Mouse (Mus musculus): Measurements from ENCODE around the gene Dctn3. TPM values are rescaled to one million over a fixed set of nuclear protein-coding genes. Genes with fewer than 3 reads are reported as not detected.
A peak's percentile ranks its signal among the peaks of the same experiment; 100 is the strongest.

Gene Dctn3
- total and polyA plus RNA-seq, 2 experiments, result 40.2 to 44.5 TPM

- WGBS, result 53% methylated on average over 4 of the region's 4 CpGs
- peaks cover 37% of the 10 kb centered on the region for H3K4me1 ChIP-seq (ENCODE audit: control insufficient read depth, insufficient read depth, low read length)
Measured at GRCm38 (mm10) chr4:41760911-41761310, 37.9 kb upstream of the Dctn3 start.

GRCm38 (mm10) chr4:41760288-41760721 lies 37.3 kb upstream of the Dctn3 start:
- under 1% methylated on average over 15 of the region's 15 CpGs for WGBS
- peak; percentile 94 for DNase-seq (ENCODE audit: extremely low read depth, low read depth, low spot score)
- H3K79me2 ChIP-seq (ENCODE audit: control insufficient read depth, insufficient read depth, low read length), result peaks cover 6% of the 10 kb centered on the region; the same call in 1 of the 2 replicates
- H3K4me1 ChIP-seq (ENCODE audit: control insufficient read depth, insufficient read depth, low read length), result peaks cover 37% of the 10 kb centered on the region
- H3K9ac ChIP-seq (ENCODE audit: low read depth, low read length), result peak overlapping the region; percentile 76
- TF ChIP-seq POLR2A (IDR thresholded peaks at IDR 0.05; ENCODE audit: extremely low read depth, insufficient read depth, low read length) (peak; percentile 54), CTCF (IDR thresholded peaks at IDR 0.05; ENCODE audit: low read depth, low read length) (0 out of 2 replicates have a peak, but pooled peaks have one; percentile 2)
- H3K36me3 ChIP-seq (ENCODE audit: control insufficient read depth, insufficient read depth, low read length), result no peaks in the 10 kb centered on the region; the same call in 1 of the 2 replicates
- no peaks in the 10 kb centered on the region for H3K27me3 ChIP-seq (ENCODE audit: control insufficient read depth, insufficient read depth, low read length)
- H3K27ac ChIP-seq (replicated peaks; ENCODE audit: insufficient read depth, low read depth, low read length), result peak overlapping the region; percentile 96
- peak overlapping the region; percentile 29 for H3K4me3 ChIP-seq (ENCODE audit: insufficient read depth, low read depth, low read length)

More at GRCm38 (mm10) chr4:41760911-41761310, 37.9 kb upstream of the Dctn3 start:
- Histone ChIP-seq H3K4me3 (ENCODE audit: insufficient read depth, low read depth, low read length) (peak overlapping the region; percentile 30), H3K27me3 (ENCODE audit: control insufficient read depth, insufficient read depth, low read length) (no peaks in the 10 kb centered on the region), H3K79me2 (ENCODE audit: control insufficient read depth, insufficient read depth, low read length) (peaks cover 6% of the 10 kb centered on the region; the same call in 1 of the 2 replicates), H3K27ac (replicated peaks; ENCODE audit: insufficient read depth, low read depth, low read length) (peak overlapping the region; percentile 74), H3K9ac (ENCODE audit: low read depth, low read length) (peak overlapping the region; percentile 41), H3K36me3 (ENCODE audit: control insufficient read depth, insufficient read depth, low read length) (no peaks in the 10 kb centered on the region; the same call in 1 of the 2 replicates)
- TF ChIP-seq POLR2A (IDR thresholded peaks at IDR 0.05; ENCODE audit: extremely low read depth, insufficient read depth, low read length) (no peak), CTCF (IDR thresholded peaks at IDR 0.05; ENCODE audit: low read depth, low read length) (no peak)
- DNase-seq (ENCODE audit: extremely low read depth, low read depth, low spot score), result no peak

GRCm38 (mm10) chr4:41759656-41760287 lies 36.8 kb upstream of the Dctn3 start:
- Histone ChIP-seq H3K79me2 (ENCODE audit: control insufficient read depth, insufficient read depth, low read length) (peaks cover 6% of the 10 kb centered on the region; the same call in 1 of the 2 replicates), H3K4me1 (ENCODE audit: control insufficient read depth, insufficient read depth, low read length) (peaks cover 38% of the 10 kb centered on the region), H3K9ac (ENCODE audit: low read depth, low read length) (peak overlapping the region; percentile 76), H3K27me3 (ENCODE audit: control insufficient read depth, insufficient read depth, low read length) (no peaks in the 10 kb centered on the region), H3K36me3 (ENCODE audit: control insufficient read depth, insufficient read depth, low read length) (no peaks in the 10 kb centered on the region; the same call in 1 of the 2 replicates), H3K4me3 (ENCODE audit: insufficient read depth, low read depth, low read length) (peak overlapping the region; percentile 24; the same call in 1 of the 2 replicates), H3K27ac (replicated peaks; ENCODE audit: insufficient read depth, low read depth, low read length) (peak overlapping the region; percentile 96)
- WGBS, result 13% methylated on average over 6 of the region's 6 CpGs
- no peak for DNase-seq (ENCODE audit: extremely low read depth, low read depth, low spot score)
- TF ChIP-seq POLR2A (IDR thresholded peaks at IDR 0.05; ENCODE audit: extremely low read depth, insufficient read depth, low read length), result no peak
- no peak for TF ChIP-seq CTCF (IDR thresholded peaks at IDR 0.05; ENCODE audit: low read depth, low read length)

- WGBS, result 10% methylated on average over 9 of the region's 9 CpGs
- peak; percentile 91 for DNase-seq (ENCODE audit: extremely low read depth, low read depth, low spot score)
- TF ChIP-seq POLR2A (IDR thresholded peaks at IDR 0.05; ENCODE audit: extremely low read depth, insufficient read depth, low read length) (no peak), CTCF (IDR thresholded peaks at IDR 0.05; ENCODE audit: low read depth, low read length) (peak; percentile 28)
- Histone ChIP-seq H3K9ac (ENCODE audit: low read depth, low read length) (peak overlapping the region; percentile 55), H3K36me3 (ENCODE audit: control insufficient read depth, insufficient read depth, low read length) (no peaks in the 10 kb centered on the region; the same call in 1 of the 2 replicates), H3K79me2 (ENCODE audit: control insufficient read depth, insufficient read depth, low read length) (peaks cover 6% of the 10 kb centered on the region; the same call in 1 of the 2 replicates), H3K4me1 (ENCODE audit: control insufficient read depth, insufficient read depth, low read length) (peaks cover 40% of the 10 kb centered on the region), H3K4me3 (ENCODE audit: insufficient read depth, low read depth, low read length) (no peak overlapping the region), H3K27ac (replicated peaks; ENCODE audit: insufficient read depth, low read depth, low read length) (peak overlapping the region; percentile 96), H3K27me3 (ENCODE audit: control insufficient read depth, insufficient read depth, low read length) (no peaks in the 10 kb centered on the region)
Measured at GRCm38 (mm10) chr4:41759206-41759605, 36.2 kb upstream of the Dctn3 start.

- peaks cover 40% of the 10 kb centered on the region for H3K4me1 ChIP-seq (ENCODE audit: control insufficient read depth, insufficient read depth, low read length)
- WGBS, result 81% methylated on average over 4 of the region's 4 CpGs
- H3K9ac ChIP-seq (ENCODE audit: low read depth, low read length), result peak overlapping the region; percentile 48
Measured at GRCm38 (mm10) chr4:41758701-41759100, 35.7 kb upstream of the Dctn3 start.

More at GRCm38 (mm10) chr4:41758701-41759100, 35.7 kb upstream of the Dctn3 start:
- DNase-seq (ENCODE audit: extremely low read depth, low read depth, low spot score), result no peak
- no peak overlapping the region for H3K4me3 ChIP-seq (ENCODE audit: insufficient read depth, low read depth, low read length)
- H3K27ac ChIP-seq (replicated peaks; ENCODE audit: insufficient read depth, low read depth, low read length), result peak overlapping the region; percentile 96
- no peaks in the 10 kb centered on the region; the same call in 1 of the 2 replicates for H3K36me3 ChIP-seq (ENCODE audit: control insufficient read depth, insufficient read depth, low read length)
- H3K79me2 ChIP-seq (ENCODE audit: control insufficient read depth, insufficient read depth, low read length), result peaks cover 6% of the 10 kb centered on the region; the same call in 1 of the 2 replicates
- no peak for TF ChIP-seq CTCF (IDR thresholded peaks at IDR 0.05; ENCODE audit: low read depth, low read length)
- TF ChIP-seq POLR2A (IDR thresholded peaks at IDR 0.05; ENCODE audit: extremely low read depth, insufficient read depth, low read length), result no peak
- H3K27me3 ChIP-seq (ENCODE audit: control insufficient read depth, insufficient read depth, low read length), result no peaks in the 10 kb centered on the region
